Mouse (Mus musculus) kidney, adult 2 months (tissue): ENCODE measurements around the gene Hoxa7.

Experiments
- CTCF ChIP-seq: fragments of 200-500 bp; conservative IDR thresholded peaks from 2 replicates; pipeline ENCODE4 v1.5.1; 2011; ENCODE audit warnings: low read depth, mild to moderate bottlenecking, control low read depth, low read length, moderate library complexity, mixed read lengths; ENCODE audit not compliant: insufficient read depth, insufficient read length
- POLR2A ChIP-seq: fragments of 200-500 bp; IDR thresholded peaks from one replicate; pipeline ENCODE4 v1.6.1; 2011; ENCODE audit warnings: low read depth, low read length, control low read depth

DNA sequence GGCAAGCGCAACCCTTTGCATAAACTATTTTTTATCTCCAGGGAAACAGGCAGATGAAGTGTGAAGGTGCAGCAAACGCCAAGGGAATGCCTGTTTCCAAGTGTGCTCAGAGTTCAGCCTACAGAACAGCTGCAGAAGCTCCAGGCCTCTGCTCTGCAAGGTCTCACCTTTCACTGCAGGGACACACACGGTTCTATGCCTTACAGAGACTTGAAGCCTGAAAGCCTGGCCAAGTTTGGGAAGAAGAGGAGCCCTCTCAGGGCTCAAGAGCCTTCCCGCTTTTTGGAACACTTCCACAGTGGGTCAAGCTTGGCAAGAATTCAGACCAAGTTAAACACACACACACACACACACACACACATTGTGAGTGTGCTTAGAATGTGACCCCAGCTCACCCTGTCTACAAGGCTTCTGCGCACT is 32.5 kb downstream of the Hoxa7 start:
- no peak for TF ChIP-seq CTCF
- TF ChIP-seq POLR2A, result no peak
